Mouse (Mus musculus) activated CD4-positive, CD25-positive, alpha-beta regulatory T cell, adult 4 months (primary cell): ENCODE measurements around the gene Cspg5. TPM values are rescaled to one million over a fixed set of nuclear protein-coding genes. Genes with fewer than 3 reads are reported as not detected.

Source experiments
- ATAC-seq: one replicate; pipeline ENCODE4 v1.8.0; 2017
- polyA plus RNA-seq, 2 experiments: library from polyadenylated mRNA; unstranded; fragments of 100-300 nt; shearing (Covaris generic); gene quantifications; one replicate each; pipeline ENCODE4 v1.2.1; 2017

Cspg5 gene
- polyA plus RNA-seq: under 1 TPM in 1 of 2 experiments, not detected in 1; 0.17 TPM

- no peak for ATAC-seq
Observed at GRCm38 (mm10) chr9:110243221-110243833, at the start of gene Cspg5. Cspg5 (plus strand) TSS chr9:110243783.

DNA sequence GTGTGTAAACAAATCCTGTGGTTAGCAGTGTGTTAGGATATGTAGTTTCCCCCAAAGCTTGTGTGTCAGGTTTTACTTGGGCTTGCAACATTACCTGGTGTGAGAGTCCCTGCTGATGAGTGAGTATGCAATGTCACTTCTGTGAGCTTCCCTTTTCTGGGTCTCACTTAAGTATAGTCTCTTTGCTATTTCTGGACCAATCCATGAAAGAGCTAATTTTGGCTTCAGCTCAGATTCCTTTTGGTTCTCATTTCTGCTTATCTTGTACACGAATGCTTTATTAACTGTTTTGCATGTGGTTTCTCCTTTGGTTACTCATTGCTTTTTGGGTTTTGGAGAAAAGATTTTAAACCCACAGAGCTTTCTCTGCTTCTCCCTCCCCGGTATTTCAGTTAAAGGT, 43.7 kb upstream of the Cspg5 start:
- no peak for ATAC-seq

- no peak for ATAC-seq
Observed at GRCm38 (mm10) chr9:110205526-110206404, 37.8 kb upstream of the Cspg5 start.

DNA sequence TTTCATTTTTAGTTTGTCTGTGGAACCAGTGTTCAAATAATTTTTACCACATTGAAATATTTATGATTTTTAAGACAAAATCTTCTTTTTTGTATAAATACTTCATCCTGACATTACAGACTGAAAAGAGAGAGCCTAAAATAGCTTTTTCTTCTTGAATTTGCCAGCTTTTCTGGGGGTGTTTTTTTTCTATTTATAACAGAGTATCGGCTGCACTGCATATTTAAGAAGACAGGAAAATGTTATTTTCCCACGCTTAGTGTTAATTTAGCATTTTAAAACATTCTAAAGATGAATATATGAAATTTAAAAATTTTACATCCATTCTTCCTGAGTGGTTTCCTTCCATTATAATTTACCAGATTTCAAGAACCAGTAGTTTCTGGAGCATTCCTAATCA, 37.1 kb upstream of the Cspg5 start:
- ATAC-seq: no peak

DNA sequence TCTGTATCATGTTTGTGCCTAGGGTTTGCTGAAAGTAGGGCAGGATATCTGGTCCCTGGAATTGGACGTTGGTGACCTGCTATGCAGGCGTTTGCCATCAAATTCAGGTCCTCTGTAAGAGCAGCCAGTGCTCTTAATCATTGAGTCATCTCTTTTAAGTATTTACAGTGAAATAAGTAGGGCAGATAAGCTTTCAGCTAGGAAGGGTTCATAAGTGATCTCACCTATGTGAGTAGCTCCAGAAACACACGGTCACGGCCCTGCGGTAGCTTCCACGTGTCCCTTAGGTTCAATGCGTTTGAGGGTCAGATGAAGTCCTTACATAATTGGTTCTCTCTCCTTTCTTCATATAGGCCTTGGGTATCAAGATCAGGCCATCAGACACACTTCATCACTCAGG, 35.3 kb upstream of the Cspg5 start:
- ATAC-seq: no peak

DNA sequence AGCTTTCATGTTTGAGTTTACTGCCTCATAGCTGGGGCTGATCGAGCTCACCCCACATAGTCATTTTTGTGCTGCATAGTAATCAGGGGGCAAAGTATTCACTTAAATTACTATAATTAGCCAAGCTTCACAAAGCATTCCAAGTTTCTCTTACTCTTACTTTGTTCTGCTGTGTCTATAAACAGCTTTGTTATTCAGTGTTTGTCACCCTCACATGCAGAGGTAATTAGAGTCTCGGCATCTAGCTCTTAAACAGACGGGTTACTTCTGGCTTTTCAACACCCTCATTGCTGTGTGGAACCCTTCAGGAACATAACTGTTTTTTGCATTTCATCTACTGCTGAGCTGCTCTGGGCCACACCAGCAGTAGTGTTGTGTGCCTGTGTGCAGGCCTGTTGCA, 34.6 kb upstream of the Cspg5 start:
- ATAC-seq: no peak

- no peak for ATAC-seq
Observed at GRCm38 (mm10) chr9:110224273-110224672, 19.3 kb upstream of the Cspg5 start.

GRCm38 (mm10) chr9:110226191-110226590, 17.4 kb upstream of the Cspg5 start:
- ATAC-seq: no peak

GRCm38 (mm10) chr9:110228671-110229070, 14.9 kb upstream of the Cspg5 start:
- no peak for ATAC-seq

- no peak for ATAC-seq
Observed at GRCm38 (mm10) chr9:110229112-110229511, 14.5 kb upstream of the Cspg5 start.

GRCm38 (mm10) chr9:110229566-110230248, 13.9 kb upstream of the Cspg5 start:
- no peak for ATAC-seq

DNA sequence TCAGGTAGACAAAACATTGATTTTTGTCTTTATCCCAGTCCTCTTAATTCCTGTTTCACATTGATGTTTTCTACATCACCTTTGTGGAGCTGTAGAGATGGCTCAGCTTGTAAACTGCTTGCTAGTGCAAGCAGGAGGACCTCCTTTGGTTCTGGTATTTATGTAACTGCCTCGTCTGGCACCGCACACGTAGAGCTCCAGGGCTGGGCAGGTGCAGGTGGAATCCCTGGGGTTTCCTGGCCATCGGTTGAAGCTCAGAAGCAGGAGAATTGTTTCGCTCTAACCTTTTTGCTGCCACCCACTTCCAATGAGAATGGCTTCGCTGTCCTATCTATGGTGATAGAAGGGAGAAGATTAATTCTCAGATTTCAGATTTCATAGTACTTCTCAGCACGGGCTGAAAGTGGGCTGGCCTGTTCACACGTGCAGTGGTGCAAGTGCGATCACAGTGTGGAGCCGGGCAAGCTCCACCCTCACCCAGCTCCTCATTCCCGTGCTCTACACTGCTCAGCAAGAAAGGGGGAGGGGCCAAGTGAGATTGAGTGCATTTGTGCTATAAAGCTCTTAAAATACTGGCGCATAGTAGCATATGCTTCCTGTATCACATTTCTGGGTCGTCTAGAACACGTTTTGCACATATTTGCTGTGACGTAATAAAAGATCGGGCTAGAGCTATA, 13.1 kb upstream of the Cspg5 start:
- no peak for ATAC-seq

- ATAC-seq: no peak
Observed at GRCm38 (mm10) chr9:110234962-110235361, 8.6 kb upstream of the Cspg5 start.

GRCm38 (mm10) chr9:110244567-110244888, 945 bp downstream of the Cspg5 start:
- no peak for ATAC-seq

GRCm38 (mm10) chr9:110244889-110245589, 1.5 kb downstream of the Cspg5 start:
- no peak for ATAC-seq

DNA sequence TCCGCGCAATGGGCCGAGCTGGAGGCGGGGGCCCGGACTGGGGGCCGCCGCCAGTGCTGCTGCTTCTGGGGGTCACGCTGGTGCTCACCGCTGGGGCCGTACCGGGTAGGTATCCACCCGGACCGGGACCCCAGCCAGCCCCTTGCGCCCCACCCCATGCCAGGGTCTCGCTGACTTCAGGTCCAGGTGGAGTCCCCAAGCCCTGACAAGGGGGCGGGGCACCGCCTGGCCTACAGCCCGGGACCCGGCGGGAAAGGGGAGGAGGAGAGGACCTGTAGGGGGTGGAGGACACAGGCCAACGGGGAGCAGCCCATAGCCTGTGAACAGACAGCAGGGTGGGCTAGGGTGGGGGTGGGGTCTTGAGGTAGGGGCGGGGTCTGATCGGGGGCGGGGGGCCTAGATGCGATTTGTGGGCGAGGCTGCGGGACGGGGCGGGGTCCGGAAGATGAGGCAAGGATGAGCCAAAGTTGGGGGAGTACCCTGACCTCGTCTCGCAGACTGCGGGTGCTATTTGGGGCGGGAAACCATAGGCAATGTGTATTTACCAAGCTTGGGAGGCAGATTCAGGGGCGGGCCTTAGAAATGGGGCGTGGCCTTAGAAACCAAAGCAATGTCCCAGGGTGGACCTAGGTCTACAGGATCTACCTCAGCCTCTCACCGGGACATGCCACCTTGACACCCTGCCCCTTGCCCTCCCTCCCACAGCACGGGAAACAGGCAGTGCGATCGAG, 2.2 kb downstream of the Cspg5 start:
- ATAC-seq: peak; percentile 32

GRCm38 (mm10) chr9:110246321-110246640, 2.7 kb downstream of the Cspg5 start:
- no peak for ATAC-seq

- no peak for ATAC-seq
Observed at GRCm38 (mm10) chr9:110247049-110247448, 3.5 kb downstream of the Cspg5 start.

DNA sequence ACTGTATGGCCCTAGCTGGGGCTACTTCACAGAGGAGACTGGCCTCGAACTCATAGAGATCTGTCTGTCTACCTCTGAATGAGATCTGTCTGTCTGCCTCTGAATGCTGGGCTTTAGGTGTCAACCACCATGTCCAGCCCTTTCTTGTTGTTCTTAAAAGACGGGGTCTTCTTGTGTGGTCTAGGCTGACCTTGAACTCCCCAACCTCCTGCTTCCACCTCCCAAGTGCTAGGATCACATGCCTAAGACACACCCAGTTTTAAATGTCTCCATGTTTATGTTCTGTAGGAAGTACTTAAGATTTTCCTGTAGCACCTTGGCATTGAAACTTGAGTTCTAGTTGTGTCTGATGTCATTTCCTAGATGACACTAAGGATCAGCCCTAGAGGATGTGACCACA, 5.3 kb downstream of the Cspg5 start:
- no peak for ATAC-seq

GRCm38 (mm10) chr9:110249823-110250543, 6.4 kb downstream of the Cspg5 start:
- ATAC-seq: no peak

DNA sequence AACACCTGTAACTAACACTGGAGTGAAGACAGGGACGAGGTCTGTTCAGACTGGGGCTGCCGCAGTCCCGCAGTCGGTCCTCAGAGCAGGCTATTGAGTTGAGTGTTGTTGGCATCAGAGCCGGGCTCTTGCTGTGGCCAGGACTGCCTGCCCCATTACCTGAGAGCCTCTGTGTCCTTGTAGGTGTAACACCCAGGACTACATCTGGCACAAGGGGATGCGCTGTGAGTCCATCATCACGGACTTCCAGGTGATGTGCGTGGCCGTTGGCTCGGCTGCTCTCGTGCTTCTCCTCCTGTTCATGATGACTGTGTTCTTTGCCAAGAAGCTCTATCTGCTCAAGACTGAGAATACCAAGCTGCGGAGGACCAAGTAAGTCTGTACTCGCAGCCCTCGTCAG, 7.2 kb downstream of the Cspg5 start:
- ATAC-seq: no peak
